Mouse (Mus musculus): ENCODE results near the gene Gemin7.
A peak's percentile ranks its signal among the peaks of the same experiment; 100 is the strongest.
"Not testable (repeated sequence)": the region's sequence is repeated elsewhere in the genome, so short reads cannot be mapped to it uniquely, and the experiment has no call there.

Gemin7 gene

DNA sequence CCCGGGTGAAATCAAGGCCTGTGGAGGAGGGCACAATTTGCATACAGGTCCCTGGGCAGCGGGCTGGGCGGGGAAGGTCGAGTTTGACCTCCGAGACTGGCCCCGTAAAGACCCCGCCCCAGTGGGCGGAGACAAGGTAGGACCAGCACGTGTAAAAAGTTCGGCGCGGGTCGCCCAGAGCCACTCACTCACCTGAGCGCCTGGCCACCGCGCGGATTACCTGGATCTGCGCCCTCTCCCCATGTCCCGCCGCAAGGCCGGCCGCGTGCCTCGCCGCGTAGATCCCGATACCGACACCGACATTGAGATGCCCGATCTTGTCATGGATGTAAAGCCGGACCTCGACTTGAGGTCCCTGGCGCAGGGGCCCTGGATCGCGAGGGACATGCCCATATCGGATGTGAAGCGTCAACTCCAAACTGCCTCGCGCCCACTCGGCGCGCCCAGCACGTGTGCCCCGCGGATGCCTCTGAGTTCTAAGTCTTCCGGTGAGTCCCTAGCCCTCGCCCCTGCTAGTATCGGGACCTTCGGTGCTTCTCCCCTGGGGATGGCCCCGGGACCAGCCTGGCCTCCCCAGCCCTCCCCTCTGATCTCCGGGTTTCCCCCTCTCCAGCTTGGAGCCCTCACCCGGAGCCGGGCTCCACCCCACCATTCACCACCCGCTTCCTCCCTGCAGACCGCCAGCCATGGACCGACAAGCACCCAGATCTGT, at the start of gene Gemin7, which contains the start of gene Zfp296:
Gene Gemin7 (minus strand): TSS at position 455 of the 712 bp plus-strand sequence.
Gene Zfp296 (plus strand): TSS at position 147 of the 712 bp plus-strand sequence.
- no peak for DNase-seq (ENCODE audit: low read depth)

DNA sequence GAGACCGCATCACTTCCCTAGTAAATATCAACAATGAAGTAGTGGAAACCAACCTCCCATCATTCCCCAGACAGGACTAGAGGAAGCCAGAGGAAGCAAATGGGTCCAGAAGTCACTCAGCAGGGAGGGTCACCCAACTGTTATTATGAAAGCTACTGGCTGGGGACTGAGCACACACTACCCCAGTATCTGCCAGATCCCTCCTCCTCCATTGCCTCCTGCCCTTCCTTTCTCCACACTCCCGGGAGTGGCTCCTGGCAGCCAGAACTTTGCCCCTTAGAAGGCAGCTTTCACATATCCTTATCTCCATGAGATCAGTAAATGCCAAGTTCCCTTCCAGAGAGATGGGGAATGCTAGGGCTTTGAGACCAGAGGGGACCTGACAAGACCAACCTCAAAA, 46.0 kb upstream of the Gemin7 start:
- DNase-seq (ENCODE audit: low read depth): no peak

DNA sequence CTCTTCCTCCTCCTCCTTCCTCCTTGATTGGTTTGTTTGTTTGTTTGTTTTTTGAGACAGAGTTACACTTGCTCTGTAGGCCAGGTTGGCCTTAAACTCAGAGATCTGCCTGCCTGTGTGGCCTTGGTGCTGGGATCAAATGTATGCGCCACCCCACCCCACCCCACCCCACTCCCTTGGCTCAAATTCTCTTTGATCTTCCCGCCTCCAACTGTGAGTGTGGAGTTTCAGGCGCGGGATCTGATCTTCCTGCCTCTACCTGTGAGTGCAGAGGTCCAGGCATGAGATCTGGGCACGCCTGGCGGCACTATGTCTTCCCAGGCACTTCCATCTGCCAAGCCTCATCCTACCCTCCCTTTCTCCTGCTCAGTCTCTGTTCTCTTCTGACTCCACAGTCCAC, 44.8 kb upstream of the Gemin7 start:
- DNase-seq (ENCODE audit: low read depth): no peak

DNA sequence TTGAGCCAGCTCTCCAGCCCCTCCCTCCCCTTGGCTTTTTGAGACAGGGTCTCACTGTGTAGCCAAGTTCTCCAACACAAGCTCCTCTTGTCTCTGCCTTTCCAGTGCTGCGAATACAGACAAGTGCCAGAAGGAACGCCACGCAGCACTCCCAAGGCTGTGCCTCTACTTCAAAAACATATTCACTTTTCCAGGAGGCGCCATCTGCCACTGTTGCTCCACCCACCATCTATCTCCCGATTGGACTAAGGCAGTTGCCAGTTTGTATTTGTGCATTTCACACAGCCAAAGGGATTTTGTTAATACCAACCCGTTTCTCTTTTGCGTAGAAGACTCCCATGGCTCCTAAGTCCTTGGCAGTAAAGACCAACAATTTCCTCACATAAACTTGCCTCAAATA, 43.4 kb upstream of the Gemin7 start:
- no peak for DNase-seq (ENCODE audit: low read depth)

DNA sequence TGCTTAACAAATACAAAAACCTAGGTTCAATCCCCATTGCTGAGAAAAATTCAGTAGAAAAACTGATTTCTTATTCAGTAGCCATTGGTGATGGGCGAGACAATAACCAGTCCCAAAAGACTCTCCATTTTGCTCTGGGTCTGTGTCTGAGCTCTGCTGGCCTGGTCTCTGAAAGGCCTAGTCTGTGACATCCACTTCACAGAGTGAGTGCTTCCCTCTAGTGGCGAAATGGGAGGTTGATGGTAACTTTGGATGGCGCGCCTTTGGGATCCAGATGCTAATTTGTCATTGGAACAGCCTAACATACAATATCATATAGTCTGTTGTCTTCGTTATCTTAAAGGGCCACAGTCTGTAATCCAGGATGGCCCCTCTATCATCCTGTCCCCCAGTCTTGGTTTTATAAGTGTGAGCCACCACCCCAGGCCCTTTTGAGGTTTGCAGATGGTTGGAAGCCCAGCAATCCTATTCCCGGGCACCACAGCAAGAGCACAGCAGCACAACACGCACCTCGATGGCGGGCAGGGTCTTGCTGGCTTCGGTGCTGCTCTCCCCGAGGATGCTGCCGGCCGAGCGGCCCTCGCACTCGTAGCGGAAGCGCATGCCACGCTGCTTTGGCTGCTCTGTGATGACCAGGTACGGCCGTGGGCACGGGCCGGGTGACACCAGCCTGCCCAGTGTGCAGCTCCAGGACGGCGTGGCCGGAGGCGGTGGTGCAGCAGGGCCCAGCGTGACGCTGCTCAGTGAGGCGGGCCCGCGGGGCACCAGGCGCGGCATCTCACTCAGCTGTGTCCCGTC, 41.8 kb upstream of the Gemin7 start:
- DNase-seq (ENCODE audit: low read depth): peak; percentile 86

DNA sequence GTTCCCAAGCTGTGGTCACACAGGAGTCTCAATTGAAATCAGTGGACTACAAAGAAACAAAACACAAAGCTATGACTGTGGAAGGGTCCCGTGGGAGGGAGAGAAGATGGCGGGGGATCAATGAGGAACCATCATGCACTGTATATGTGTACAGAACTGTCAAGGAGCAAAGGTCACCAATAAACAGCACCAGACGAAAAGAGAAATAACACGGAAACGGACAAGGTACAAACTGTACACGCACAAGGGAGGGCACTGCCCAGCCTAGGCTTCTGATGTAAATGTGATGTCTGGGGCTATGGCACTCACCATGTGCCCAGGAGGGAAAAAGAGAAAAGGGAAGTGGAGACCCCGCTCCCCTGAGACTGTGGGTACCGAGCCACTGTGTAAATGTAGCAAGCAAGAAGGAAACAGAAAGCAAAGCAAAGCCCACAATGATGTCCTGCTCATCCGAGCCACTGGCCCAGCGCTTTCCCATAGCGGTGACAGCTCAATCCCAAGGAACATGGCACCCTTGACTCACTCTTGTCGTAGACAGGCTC, 37.7 kb upstream of the Gemin7 start:
- DNase-seq (ENCODE audit: low read depth): no peak

DNA sequence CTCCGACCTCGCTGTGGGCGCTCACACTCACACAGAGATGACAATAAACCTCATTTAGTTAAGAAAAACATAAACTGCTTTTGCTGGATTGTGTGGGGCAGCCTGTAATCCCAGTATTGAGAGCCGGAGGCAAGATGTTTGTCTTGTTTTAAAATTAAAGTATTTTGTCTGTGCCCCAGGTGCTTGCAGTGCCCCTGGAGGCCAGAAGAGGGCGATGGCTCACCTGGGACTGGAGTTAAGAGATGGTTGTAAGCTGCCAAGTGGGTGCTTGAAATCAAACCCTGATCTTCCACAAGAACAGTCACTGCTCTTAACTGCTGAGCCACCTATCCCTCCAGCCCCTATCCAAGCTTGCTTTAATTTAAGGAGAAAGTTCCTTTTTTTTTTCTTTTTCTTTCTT, 33.6 kb upstream of the Gemin7 start:
- DNase-seq (ENCODE audit: low read depth): no peak

DNA sequence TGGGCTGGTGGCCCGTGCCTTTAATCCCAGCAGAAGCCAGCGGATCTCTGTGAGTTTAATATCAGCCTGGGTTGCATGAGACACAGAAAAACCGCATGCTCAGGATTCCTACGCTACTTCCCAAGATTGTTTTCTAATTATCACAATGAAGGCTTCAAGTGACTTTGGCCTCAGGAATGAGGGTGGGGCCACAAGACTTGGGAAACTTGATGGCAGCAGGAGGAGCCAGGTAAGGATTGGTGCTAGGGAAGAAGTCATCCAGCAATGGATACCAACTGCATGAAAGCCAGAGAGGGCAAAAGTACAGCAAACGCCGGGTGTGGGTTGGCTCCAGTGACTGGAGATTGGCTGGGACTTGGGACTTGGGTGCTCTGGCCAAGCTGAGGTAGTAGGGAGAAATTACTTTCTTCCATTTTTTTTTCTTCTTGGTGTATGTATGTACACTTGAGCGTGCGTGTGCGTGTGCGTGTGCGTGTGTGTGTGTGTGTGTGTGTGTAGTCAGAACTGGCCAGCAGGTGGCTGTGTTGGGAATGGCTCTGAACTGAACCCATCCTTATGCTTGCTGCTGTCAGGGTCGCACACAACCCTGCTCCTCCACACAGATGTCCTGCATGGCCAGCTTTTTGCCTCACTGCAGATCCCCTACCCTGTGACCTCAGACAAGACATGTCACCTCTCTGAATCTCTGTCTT, 32.4 kb upstream of the Gemin7 start:
- no peak for DNase-seq (ENCODE audit: low read depth)

DNA sequence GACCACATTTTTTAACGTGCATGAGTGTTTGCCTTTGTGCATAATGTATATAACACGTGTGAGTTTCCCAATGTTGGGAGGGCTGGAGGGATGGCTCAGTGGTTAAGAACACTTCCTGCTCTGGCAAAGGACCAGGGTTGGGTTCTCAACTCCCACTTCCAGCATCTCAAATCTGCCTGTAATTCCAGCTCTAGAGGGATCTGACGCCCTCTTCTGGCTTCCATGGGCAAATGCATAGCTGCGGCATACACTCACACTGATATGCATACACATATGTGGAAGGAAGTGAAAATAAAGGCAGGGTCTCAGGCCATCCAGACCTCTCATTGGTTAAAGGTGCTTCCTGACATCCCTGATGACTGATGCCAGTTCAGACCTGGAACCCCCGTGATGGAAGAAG, 29.9 kb upstream of the Gemin7 start:
- no peak for DNase-seq (ENCODE audit: low read depth)

DNA sequence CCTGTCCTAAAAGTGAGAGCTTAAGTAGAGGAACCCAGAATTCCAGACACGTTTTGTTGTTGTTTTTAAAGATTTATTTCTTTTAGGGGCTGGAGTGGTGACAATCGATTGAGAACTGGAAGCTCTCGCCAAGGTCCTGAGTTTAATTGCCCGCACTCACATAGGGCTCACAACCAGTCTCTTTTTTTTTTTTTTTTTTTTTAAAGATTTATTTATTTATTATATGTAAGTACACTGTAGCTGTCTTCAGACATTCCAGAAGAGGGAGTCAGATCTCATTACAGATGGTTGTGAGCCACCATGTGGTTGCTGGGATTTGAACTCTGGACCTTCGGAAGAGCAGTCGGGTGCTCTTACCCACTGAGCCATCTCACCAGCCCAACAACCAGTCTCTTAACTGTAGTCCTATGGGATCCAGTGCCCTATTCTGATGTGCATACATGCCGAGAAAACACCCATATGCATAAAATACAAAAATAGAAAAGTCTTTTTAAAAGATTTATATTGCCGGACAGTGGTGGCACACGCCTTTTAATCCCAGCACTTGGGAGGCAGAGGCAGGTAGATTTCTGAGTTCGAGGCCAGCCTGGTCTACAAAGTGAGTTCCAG, 27.3 kb upstream of the Gemin7 start:
- not testable (repeated sequence) for DNase-seq (ENCODE audit: low read depth)

DNA sequence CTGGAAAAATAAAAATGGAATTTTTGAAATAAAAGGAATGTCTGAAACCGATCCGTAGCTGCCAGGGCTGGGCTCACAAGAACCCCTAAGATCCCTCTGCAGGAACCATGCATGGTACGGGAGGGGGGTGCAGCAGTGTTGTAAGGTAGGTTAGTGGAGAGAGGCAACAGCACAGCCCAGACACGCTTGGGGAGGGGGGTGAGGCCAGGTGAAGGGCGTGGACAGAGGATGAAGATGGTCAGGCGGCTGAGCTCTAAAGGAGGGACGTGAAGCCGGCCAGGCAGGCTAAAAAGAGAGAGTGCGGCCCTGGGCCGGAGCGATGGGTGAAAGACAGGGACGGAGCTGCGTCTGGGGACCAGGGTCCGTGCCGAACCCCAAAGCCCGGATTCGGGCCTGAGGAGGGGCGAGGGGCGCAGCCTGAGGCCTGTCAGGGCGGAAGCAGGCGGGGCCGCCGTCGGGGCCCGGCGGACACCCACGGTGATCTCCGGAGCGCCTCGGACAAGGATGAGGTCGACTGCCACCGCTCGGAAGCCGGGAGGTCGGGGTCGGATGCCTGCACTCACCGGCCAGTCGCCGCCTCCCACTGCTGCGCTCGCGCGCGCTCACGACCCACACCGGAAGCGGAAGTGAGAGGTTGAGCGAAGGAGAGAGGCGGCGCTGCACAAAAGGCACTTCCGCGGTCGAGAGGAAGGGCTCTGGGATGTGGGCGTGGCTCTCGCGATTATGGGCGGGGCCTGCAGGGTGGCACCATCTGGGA, 26.6 kb upstream of the Gemin7 start, which contains the start of gene Clasrp:
Gene Clasrp (minus strand): TSS at position 638 of the 757 bp plus-strand sequence.
- peak; percentile 94 for DNase-seq (ENCODE audit: low read depth)

DNA sequence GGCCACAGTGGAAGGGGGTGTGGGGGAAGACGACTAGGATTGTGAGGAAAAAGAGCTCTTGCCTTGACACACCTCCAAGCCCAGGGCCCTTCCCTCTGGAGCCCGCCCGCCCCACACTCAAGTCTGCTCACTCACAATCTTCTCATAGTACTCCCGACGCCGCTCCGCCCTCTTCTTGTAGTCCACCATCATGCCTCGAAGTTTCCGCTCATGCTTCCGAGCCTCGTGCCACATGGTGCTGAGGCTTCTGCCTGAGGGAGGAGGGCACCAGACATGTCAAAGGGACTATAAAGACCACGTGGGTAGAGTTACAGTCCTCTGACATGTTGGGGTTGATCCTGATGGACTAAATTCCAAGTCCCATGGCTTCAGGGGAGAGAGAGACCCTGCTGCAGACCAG, 25.7 kb upstream of the Gemin7 start:
- DNase-seq (ENCODE audit: low read depth): no peak

DNA sequence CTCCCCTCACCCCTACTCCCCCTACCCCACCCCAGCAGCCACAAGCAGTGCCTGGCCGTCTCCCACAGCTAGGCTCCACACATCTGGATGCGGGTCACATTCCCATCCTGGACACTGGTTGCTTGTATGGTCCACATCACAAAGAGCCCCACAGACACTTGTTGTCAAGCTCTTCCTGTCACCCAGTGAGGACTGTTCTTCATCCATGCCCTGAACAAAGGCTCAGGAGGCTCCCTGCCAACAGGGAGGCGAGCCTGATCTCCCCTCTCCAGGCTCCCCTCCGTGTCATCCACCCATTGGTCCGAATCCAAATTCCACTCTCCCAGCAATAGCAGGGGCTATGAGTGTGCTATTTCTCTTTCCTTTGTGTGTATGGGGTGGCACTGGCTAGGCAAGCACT, 23.2 kb upstream of the Gemin7 start:
- no peak for DNase-seq (ENCODE audit: low read depth)

DNA sequence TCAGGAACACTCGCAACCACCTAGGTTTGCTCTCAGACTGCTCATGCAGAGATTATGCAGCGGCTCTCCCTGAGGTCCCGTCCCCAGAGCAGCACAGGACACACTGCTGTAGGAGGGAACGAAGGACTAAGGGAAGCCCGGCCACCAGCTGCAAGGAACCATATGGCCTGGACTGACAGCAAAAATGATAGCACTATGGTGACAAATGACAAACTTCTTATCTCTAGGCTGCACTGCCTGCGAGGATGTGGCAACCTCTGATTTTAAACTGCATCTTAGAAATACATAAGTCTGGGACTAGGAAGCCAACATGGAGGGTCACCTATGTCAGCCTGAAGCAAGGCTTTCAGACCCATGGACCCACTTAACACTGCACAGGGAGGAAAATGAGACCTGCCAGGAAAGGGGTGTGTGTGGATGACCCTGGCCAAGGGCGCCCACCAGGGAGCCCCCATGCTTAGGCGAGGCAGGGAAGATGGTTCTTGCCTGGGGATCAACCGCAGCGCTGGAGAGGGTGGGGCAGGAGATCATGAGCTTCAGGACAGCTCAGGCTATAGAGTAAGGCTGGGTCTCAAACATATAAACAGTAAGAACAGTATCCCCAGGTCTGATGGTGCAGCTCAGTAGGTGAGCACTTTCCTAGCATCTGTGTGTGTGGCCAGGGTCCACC, 15.8 kb upstream of the Gemin7 start:
- DNase-seq (ENCODE audit: low read depth): no peak

DNA sequence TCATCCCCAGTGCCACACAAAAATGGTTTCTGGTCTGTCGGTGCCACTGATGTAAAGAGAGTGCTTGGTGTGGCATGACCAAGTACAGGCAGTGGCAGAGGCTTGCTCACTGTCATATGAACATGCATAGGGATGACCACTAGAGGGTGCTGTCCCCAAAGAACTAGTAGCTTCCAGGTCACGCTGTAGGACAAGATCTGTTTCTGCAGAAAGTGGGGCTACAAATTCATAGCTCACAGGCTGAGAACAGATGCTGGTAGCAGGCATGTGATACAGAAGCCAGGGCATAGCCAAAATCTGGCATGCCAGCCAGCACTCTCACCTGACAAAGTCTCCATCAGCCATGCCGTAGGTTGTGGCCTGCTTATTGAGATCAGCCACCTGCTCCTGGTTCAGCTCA, 12.5 kb upstream of the Gemin7 start:
- DNase-seq (ENCODE audit: low read depth): peak; percentile 84

DNA sequence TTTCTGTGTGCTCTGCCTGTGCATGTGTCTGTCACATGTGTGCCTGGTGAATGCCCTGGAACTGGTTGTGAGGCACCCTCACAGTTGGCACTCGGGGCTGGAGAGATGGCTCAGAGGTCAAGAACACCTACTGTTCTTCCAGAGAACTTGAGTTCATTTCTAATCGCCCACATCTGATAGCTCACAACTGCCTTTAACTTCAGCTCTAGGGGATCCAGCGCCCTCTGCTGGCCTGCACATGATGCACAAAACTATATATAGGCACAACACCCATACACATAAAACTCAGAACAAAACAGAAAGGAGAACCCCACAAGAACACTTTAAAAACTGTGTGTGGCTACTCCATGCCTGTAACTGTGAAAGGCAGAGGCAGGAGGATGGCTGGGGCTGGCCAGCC, 11.8 kb upstream of the Gemin7 start:
- peak; percentile 64 for DNase-seq (ENCODE audit: low read depth)

DNA sequence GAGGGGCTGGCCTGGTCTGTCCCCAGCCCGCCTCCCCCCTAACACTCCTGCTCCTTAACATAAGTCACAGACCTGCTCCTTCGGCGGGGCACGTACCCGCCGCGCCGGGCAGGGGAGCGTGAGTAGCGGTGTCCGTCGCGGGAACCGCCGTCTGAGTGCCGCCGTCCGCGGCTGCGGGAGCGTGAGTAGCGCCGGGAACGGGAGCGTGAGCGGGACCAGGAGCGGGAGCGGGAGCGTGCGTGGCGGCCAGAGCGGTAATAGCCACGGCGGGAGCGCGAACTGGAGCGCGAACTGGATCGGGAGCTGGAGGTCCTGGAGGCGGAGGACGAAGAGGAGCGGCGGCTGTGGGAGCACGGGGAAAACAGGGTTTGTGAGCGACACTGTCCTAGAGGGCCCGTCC, 8.9 kb upstream of the Gemin7 start:
- no peak for DNase-seq (ENCODE audit: low read depth)

DNA sequence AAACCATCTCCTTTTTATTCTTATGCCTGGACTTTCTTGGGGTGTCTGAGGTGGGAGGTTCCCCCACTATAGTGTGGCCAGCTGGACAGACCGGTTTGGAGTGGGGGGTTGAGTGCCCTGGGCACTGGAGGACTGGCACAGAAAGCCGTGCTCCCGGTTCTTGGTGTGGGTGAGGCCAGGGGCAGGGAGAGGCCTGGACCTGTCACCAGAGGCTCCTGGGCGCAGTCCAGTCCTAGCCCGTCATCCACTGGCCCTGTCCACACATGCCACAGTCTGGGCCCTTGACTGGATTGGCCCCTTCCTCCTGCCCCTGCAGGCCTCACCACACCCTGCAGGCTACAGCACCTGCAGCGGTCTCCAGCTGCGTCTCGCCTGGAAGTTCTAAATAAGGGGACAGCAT, 3.2 kb upstream of the Gemin7 start:
- DNase-seq (ENCODE audit: low read depth): no peak

DNA sequence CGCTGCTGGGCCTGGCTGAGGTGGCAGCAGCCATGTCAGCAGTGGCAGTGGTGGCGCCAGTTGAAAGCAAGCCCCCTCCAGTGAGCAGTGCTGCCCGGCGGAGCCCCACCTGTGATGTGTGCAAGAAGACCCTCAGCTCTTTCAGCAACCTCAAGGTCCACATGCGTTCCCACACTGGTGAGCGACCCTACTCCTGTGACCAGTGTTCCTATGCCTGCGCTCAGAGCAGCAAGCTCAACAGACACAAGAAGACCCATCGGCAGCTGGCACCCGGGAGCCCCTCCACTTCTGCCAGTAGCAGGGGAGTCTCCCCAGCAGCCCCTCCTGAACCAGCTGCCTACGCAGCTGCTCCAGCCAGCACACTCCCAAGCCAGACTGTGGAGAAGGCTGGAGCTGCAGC, 2.4 kb upstream of the Gemin7 start:
- no peak for DNase-seq (ENCODE audit: low read depth)

DNA sequence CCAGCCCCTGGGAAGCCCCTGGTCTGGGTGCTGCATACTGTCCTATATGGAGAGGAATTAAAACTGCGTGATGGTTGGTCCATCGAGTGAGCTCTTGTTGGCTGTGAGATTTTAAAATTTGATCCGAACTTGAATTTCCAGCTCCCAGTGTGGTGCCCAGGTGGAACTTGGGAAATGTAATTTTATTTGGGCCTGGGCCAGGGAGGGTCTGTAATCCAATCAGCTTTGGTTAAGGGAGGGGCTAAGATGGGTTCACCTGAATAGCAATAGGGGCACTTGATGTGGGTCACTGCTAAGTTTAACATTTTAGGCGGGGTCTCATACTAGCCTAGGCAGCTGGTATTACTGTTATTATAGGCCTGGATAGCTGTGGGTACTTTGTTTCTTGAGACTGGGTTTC, 1.0 kb upstream of the Gemin7 start:
- DNase-seq (ENCODE audit: low read depth): no peak

DNA sequence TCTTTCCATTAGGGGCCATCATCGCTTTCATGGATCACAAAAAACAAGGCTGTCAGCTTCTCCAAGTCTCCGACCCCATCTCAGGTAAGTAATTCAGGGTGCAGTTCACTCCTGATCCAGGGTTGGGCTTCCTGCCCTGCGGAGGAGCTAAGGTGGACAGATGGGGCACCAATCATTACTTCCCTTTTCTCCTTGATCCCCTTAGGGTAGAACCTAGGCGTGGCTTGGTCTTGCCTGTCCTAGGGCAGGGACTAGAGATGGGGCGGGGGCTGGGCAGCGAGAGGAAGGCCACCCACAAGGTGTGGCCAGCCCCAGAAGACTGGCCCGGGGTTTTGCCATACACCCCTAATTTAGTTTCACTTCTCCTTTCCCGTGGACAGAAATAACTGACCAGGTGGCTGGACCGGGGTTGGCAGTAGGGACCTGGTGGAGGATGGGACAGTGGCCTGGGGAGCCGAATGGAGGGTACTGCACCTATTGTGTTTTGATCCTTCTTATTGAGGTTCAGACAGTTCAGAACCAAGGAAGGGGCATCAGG, 551 bp upstream of the Gemin7 start:
- no peak for DNase-seq (ENCODE audit: low read depth)

Measured in c-Kit-positive CD71-negative TER-119-negative erythroid progenitor cells, embryonic 14.5 days (primary cell).